ENCODE assay signal across 9 mouse cellular contexts in genomic region chr12:43813559-43813958, GRCm38 (mm10).
DNase-seq lines count a peak whose midpoint lies in the region; ATAC-seq and TF ChIP-seq lines count a peak whose summit lies in the region.
"Had no signal": no experiment of that assay in that cellular context is flagged by ENCODE, and none has a peak within 500 bp of the region (broad histone marks: within the 10 kb centered on the region; RNA-seq: fewer than 3 reads in every experiment).

No protein-coding gene starts in this region.

- H3K27me3 ChIP-seq in forebrain, embryonic 15.5 days: no peaks in the 10 kb centered on the region
- H3K27me3 ChIP-seq in forebrain, embryonic 12.5 days: no peaks in the 10 kb centered on the region
- H3K27me3 ChIP-seq in lung, embryonic 14.5 days (ENCODE audit: insufficient read depth, low read length): no peaks in the 10 kb centered on the region
- H3K27me3 ChIP-seq in embryonic facial prominence, embryonic 14.5 days (replicated peaks; ENCODE audit: control insufficient read depth, insufficient read depth, low read length): no peaks in the 10 kb centered on the region

- H3K36me3 ChIP-seq in forebrain, embryonic 15.5 days: no peaks in the 10 kb centered on the region
- H3K36me3 ChIP-seq in forebrain, embryonic 12.5 days (replicated peaks): no peaks in the 10 kb centered on the region
- no peaks in the 10 kb centered on the region for H3K36me3 ChIP-seq in lung, embryonic 14.5 days (ENCODE audit: insufficient read depth)
- no peaks in the 10 kb centered on the region for H3K36me3 ChIP-seq in embryonic facial prominence, embryonic 14.5 days (ENCODE audit: control insufficient read depth, insufficient read depth, low read length)

- no peak overlapping the region for H3K9ac ChIP-seq in forebrain, embryonic 15.5 days (replicated peaks)
- no peak overlapping the region for H3K9ac ChIP-seq in forebrain, embryonic 12.5 days
- no peak overlapping the region for H3K9ac ChIP-seq in lung, embryonic 14.5 days
- no peak overlapping the region for H3K9ac ChIP-seq in embryonic facial prominence, embryonic 14.5 days (ENCODE audit: low read depth, low read length)

- H3K4me1 ChIP-seq in forebrain, embryonic 15.5 days: 0 out of 2 replicates have a peak, but pooled peaks cover 2% of the 10 kb centered on the region
- H3K4me1 ChIP-seq in forebrain, embryonic 12.5 days: no peaks in the 10 kb centered on the region
- H3K4me1 ChIP-seq in lung, embryonic 14.5 days (ENCODE audit: insufficient read depth): no peaks in the 10 kb centered on the region
- H3K4me1 ChIP-seq in embryonic facial prominence, embryonic 14.5 days (ENCODE audit: control insufficient read depth, insufficient read depth, low read length): no peaks in the 10 kb centered on the region

- H3K9me3 ChIP-seq in forebrain, embryonic 15.5 days: no peaks in the 10 kb centered on the region
- H3K9me3 ChIP-seq in forebrain, embryonic 12.5 days: no peaks in the 10 kb centered on the region
- no peaks in the 10 kb centered on the region for H3K9me3 ChIP-seq in lung, embryonic 14.5 days (ENCODE audit: low read depth, low read length)
- H3K9me3 ChIP-seq in embryonic facial prominence, embryonic 14.5 days (ENCODE audit: control insufficient read depth, low read length): no peaks in the 10 kb centered on the region

- ATAC-seq in forebrain, embryonic 15.5 days (replicated peaks): peak; percentile 68
- ATAC-seq in forebrain, embryonic 12.5 days (ENCODE audit: low FRiP score): no peak
- ATAC-seq in lung, embryonic 14.5 days (ENCODE audit: insufficient read depth): no peak
- ATAC-seq in embryonic facial prominence, embryonic 14.5 days (ENCODE audit: low read depth): no peak

- TF ChIP-seq CTCF in lung, embryonic 14.5 days (IDR thresholded peaks at IDR 0.05; ENCODE audit: low read depth): 0 out of 2 replicates have a peak, but pooled peaks have one; percentile 28

- 14% methylated on average over 3 of the region's 3 CpGs for WGBS in forebrain, embryonic 15.5 days
- WGBS in forebrain, embryonic 12.5 days: 12% methylated on average over 3 of the region's 3 CpGs
- WGBS in lung, embryonic 14.5 days: 7% methylated on average over 3 of the region's 3 CpGs
- 8% methylated on average over 3 of the region's 3 CpGs for WGBS in embryonic facial prominence, embryonic 14.5 days

- no peak overlapping the region for H3K27ac ChIP-seq in forebrain, embryonic 15.5 days (replicated peaks)
- H3K27ac ChIP-seq in forebrain, embryonic 12.5 days: no peak overlapping the region
- H3K27ac ChIP-seq in lung, embryonic 14.5 days (ENCODE audit: low read depth): no peak overlapping the region
- H3K27ac ChIP-seq in embryonic facial prominence, embryonic 14.5 days (replicated peaks; ENCODE audit: low read depth, low read length): no peak overlapping the region

- no peak overlapping the region for H3K4me2 ChIP-seq in forebrain, embryonic 15.5 days (replicated peaks)
- no peak overlapping the region for H3K4me2 ChIP-seq in forebrain, embryonic 12.5 days
- no peak overlapping the region for H3K4me2 ChIP-seq in lung, embryonic 14.5 days
- no peak overlapping the region for H3K4me2 ChIP-seq in embryonic facial prominence, embryonic 14.5 days (ENCODE audit: low read depth, low read length)

- DNase-seq in lung, embryonic 14.5 days: peak; percentile 43
- no peak for DNase-seq in lung, postnatal 36 days
- DNase-seq in embryonic facial prominence, embryonic 14.5 days (ENCODE audit: low spot score): peak; percentile 36
- DNase-seq in retina, postnatal 7 days (ENCODE audit: low read depth, low spot score): peak; percentile 13
- DNase-seq in thymus, postnatal 10 days (ENCODE audit: low spot score in 2 of 2): no peak
- no peak for DNase-seq in heart, adult 18-20 months
- DNase-seq: thymus, adult 2 months had no signal

- no peak overlapping the region for H3K4me3 ChIP-seq in forebrain, embryonic 15.5 days
- H3K4me3 ChIP-seq in forebrain, embryonic 12.5 days (replicated peaks): no peak overlapping the region
- no peak overlapping the region for H3K4me3 ChIP-seq in lung, embryonic 14.5 days (ENCODE audit: low read depth, low read length)
- H3K4me3 ChIP-seq in embryonic facial prominence, embryonic 14.5 days (ENCODE audit: low read depth, low read length): no peak overlapping the region

Comparison
In these comparisons a context has a peak if more than half of its experiments do, and no peak if none do; other contexts are left out.
1. DNase-seq: peak in lung, embryonic 14.5 days (single experiment), embryonic facial prominence, embryonic 14.5 days (single experiment) and retina, postnatal 7 days (single experiment); none in lung, postnatal 36 days (single experiment), thymus, postnatal 10 days (0 of 2) and heart, adult 18-20 months (0 of 2).